Mouse (Mus musculus) olfactory bulb, adult 2 months (tissue): ENCODE data around the gene Gse1. TPM values are rescaled to one million over a fixed set of nuclear protein-coding genes. Genes with fewer than 3 reads are reported as not detected.

Experiments used
- H3K27ac ChIP-seq: fragments of 200-500 bp; 2 replicates; pipeline ENCODE4 v1.5.1; 2012; ENCODE audit warnings: low read depth, low read length; ENCODE audit not compliant: insufficient read depth
- H3K4me1 ChIP-seq: fragments of 200-500 bp; 2 replicates; pipeline ENCODE4 v1.6.1; 2012; ENCODE audit warnings: low read length; ENCODE audit not compliant: control insufficient read depth, insufficient read depth
- H3K4me3 ChIP-seq: fragments of 200-500 bp; 2 replicates; pipeline ENCODE4 v1.5.1; 2012; ENCODE audit warnings: mild to moderate bottlenecking, low read depth, low read length, moderate library complexity; ENCODE audit not compliant: insufficient read depth
- CTCF ChIP-seq: fragments of 200-500 bp; IDR thresholded peaks from 2 replicates; pipeline ENCODE4 v1.5.1; 2012; ENCODE audit warnings: low read depth, mild to moderate bottlenecking, low read length, moderate library complexity; ENCODE audit not compliant: insufficient read depth
- POLR2A ChIP-seq: fragments of 200-500 bp; IDR thresholded peaks from 2 replicates; pipeline ENCODE4 v1.6.1; 2012; ENCODE audit warnings: mild to moderate bottlenecking, low read depth, low read length, moderate library complexity; ENCODE audit not compliant: insufficient read depth
- WGBS: fragments of 180-500 bp; shearing (Covaris S2); methylation state at CpG from one replicate; pipeline ENCODE4 v1.1.7; 2018; 5-methylcytosine and 5-hydroxymethylcytosine counted together
- polyA plus RNA-seq: library from polyadenylated mRNA; stranded (reverse); fragments of >200 nt; gene quantifications from 2 replicates; pipeline ENCODE4 v1.2.4, GENCODE M21; 2012; ENCODE audit warnings: low replicate concordance; ENCODE audit not compliant: missing spikeins, insufficient read depth, insufficient read length

Gse1 gene
- polyA plus RNA-seq, 1 experiment = 42.5 TPM

GRCm38 (mm10) chr8:120521591-120521965 lies 293.3 kb downstream of the Gse1 start:
- Histone ChIP-seq H3K27ac (no peak overlapping the region), H3K4me3 (no peak overlapping the region), H3K4me1 (peaks cover 83% of the 10 kb centered on the region)
- 46% methylated on average over 7 of the region's 7 CpGs for WGBS
- TF ChIP-seq POLR2A = no peak

GRCm38 (mm10) chr8:120523641-120524040 lies 295.4 kb downstream of the Gse1 start:
- TF ChIP-seq POLR2A (no peak), CTCF (no peak)
- WGBS = 31% methylated on average over 7 of the region's 7 CpGs
- H3K4me1 ChIP-seq = peaks cover 85% of the 10 kb centered on the region
- H3K4me3 ChIP-seq = no peak overlapping the region
- H3K27ac ChIP-seq = no peak overlapping the region

- Histone ChIP-seq H3K4me1 (peaks cover 77% of the 10 kb centered on the region), H3K4me3 (no peak overlapping the region), H3K27ac (peak overlapping the region; percentile 66)
- TF ChIP-seq POLR2A (no peak), CTCF (no peak)
- 83% methylated on average over 1 of the region's 1 CpGs for WGBS
These were observed 296.9 kb downstream of the Gse1 start for GRCm38 (mm10) chr8:120525135-120525534.

- WGBS = 16% methylated on average over 6 of the region's 6 CpGs
- TF ChIP-seq POLR2A (no peak), CTCF (no peak)
- H3K27ac ChIP-seq = peak overlapping the region; percentile 66
- no peak overlapping the region for H3K4me3 ChIP-seq
- H3K4me1 ChIP-seq = peaks cover 70% of the 10 kb centered on the region
These were observed 297.6 kb downstream of the Gse1 start for GRCm38 (mm10) chr8:120525832-120526231.

- TF ChIP-seq POLR2A (no peak), CTCF (no peak; the same call in 1 of the 2 replicates)
- H3K27ac ChIP-seq = peak overlapping the region; percentile 60; the same call in 1 of the 2 replicates
- H3K4me3 ChIP-seq = no peak overlapping the region
- WGBS = 60% methylated on average over 4 of the region's 4 CpGs
- peaks cover 71% of the 10 kb centered on the region for H3K4me1 ChIP-seq
These were observed 298.3 kb downstream of the Gse1 start for GRCm38 (mm10) chr8:120526577-120526976.

- Histone ChIP-seq H3K27ac (no peak overlapping the region), H3K4me3 (no peak overlapping the region), H3K4me1 (peaks cover 77% of the 10 kb centered on the region)
- TF ChIP-seq CTCF = no peak
- TF ChIP-seq POLR2A = no peak
- WGBS = 56% methylated on average over 3 of the region's 3 CpGs
These were observed 300.1 kb downstream of the Gse1 start for GRCm38 (mm10) chr8:120528332-120528731.

- Histone ChIP-seq H3K4me1 (peaks cover 78% of the 10 kb centered on the region), H3K4me3 (no peak overlapping the region)
- TF ChIP-seq POLR2A (no peak), CTCF (no peak)
These were observed 301.0 kb downstream of the Gse1 start for GRCm38 (mm10) chr8:120529226-120529625.

GRCm38 (mm10) chr8:120530954-120531656 lies 302.8 kb downstream of the Gse1 start:
- no peak overlapping the region for H3K4me3 ChIP-seq
- no peak overlapping the region for H3K27ac ChIP-seq
- WGBS = 63% methylated on average over 16 of the region's 16 CpGs
- peaks cover 80% of the 10 kb centered on the region for H3K4me1 ChIP-seq
- TF ChIP-seq POLR2A = no peak
- no peak for TF ChIP-seq CTCF

More at GRCm38 (mm10) chr8:120529226-120529625, 301.0 kb downstream of the Gse1 start:
- 75% methylated on average over 7 of the region's 7 CpGs for WGBS
- H3K27ac ChIP-seq = no peak overlapping the region

GRCm38 (mm10) chr8:120531775-120532516 lies 303.7 kb downstream of the Gse1 start:
- H3K27ac ChIP-seq = no peak overlapping the region
- TF ChIP-seq CTCF (no peak), POLR2A (no peak)
- 51% methylated on average over 10 of the region's 10 CpGs for WGBS
- no peak overlapping the region for H3K4me3 ChIP-seq
- peaks cover 76% of the 10 kb centered on the region for H3K4me1 ChIP-seq

GRCm38 (mm10) chr8:120532517-120533215 lies 304.4 kb downstream of the Gse1 start:
- H3K27ac ChIP-seq = no peak overlapping the region
- 15% methylated on average over 28 of the region's 29 CpGs for WGBS
- peaks cover 71% of the 10 kb centered on the region for H3K4me1 ChIP-seq
- H3K4me3 ChIP-seq = no peak overlapping the region
- TF ChIP-seq CTCF (no peak), POLR2A (no peak)
